Mouse (Mus musculus): ENCODE measurements around the gene Cfap299.
"Not testable (repeated sequence)": the region's sequence is repeated elsewhere in the genome, so short reads cannot be mapped to it uniquely, and the experiment has no call there.

Gene Cfap299

GRCm38 (mm10) chr5:98522270-98522977 is 193.3 kb downstream of the Cfap299 start:
- peak; percentile 16 for DNase-seq (ENCODE audit: low read depth, low spot score)

- no peak for DNase-seq (ENCODE audit: low read depth, low spot score)
Observed at GRCm38 (mm10) chr5:98523050-98523449, 193.9 kb downstream of the Cfap299 start.

GRCm38 (mm10) chr5:98523783-98524182 is 194.7 kb downstream of the Cfap299 start:
- DNase-seq (ENCODE audit: low read depth, low spot score): no peak

- DNase-seq (ENCODE audit: low read depth, low spot score): no peak
Observed at GRCm38 (mm10) chr5:98541333-98541732, 212.2 kb downstream of the Cfap299 start.

- no peak for DNase-seq (ENCODE audit: low read depth, low spot score)
Observed at GRCm38 (mm10) chr5:98550285-98550684, 221.2 kb downstream of the Cfap299 start.

- DNase-seq (ENCODE audit: low read depth, low spot score): no peak
Observed at GRCm38 (mm10) chr5:98550873-98551272, 221.8 kb downstream of the Cfap299 start.

- no peak for DNase-seq (ENCODE audit: low read depth, low spot score)
Observed at GRCm38 (mm10) chr5:98552395-98552794, 223.3 kb downstream of the Cfap299 start, which contains the start of gene Gm11111. Gene Gm11111 (plus strand): TSS chr5:98552695.

- no peak for DNase-seq (ENCODE audit: low read depth, low spot score)
Observed at GRCm38 (mm10) chr5:98552811-98553601, 223.9 kb downstream of the Cfap299 start.

GRCm38 (mm10) chr5:98561301-98561700 is 232.2 kb downstream of the Cfap299 start:
- DNase-seq (ENCODE audit: low read depth, low spot score): no peak

- no peak for DNase-seq (ENCODE audit: low read depth, low spot score)
Observed at GRCm38 (mm10) chr5:98562806-98563205, 233.7 kb downstream of the Cfap299 start.

- no peak for DNase-seq (ENCODE audit: low read depth, low spot score)
Observed at GRCm38 (mm10) chr5:98563801-98564200, 234.7 kb downstream of the Cfap299 start.

GRCm38 (mm10) chr5:98566461-98567193 is 237.5 kb downstream of the Cfap299 start:
- peak; percentile 4 for DNase-seq (ENCODE audit: low read depth, low spot score)

GRCm38 (mm10) chr5:98568481-98568880 is 239.4 kb downstream of the Cfap299 start:
- no peak for DNase-seq (ENCODE audit: low read depth, low spot score)

- DNase-seq (ENCODE audit: low read depth, low spot score): no peak
Observed at GRCm38 (mm10) chr5:98569029-98569513, 240.0 kb downstream of the Cfap299 start.

- DNase-seq (ENCODE audit: low read depth, low spot score): peak; percentile 5
Observed at GRCm38 (mm10) chr5:98572392-98572791, 243.3 kb downstream of the Cfap299 start.

GRCm38 (mm10) chr5:98574711-98575470 is 245.8 kb downstream of the Cfap299 start:
- DNase-seq (ENCODE audit: low read depth, low spot score): no peak

- DNase-seq (ENCODE audit: low read depth, low spot score): no peak
Observed at GRCm38 (mm10) chr5:98575471-98575834, 246.3 kb downstream of the Cfap299 start.

GRCm38 (mm10) chr5:98576538-98576937 is 247.4 kb downstream of the Cfap299 start:
- DNase-seq (ENCODE audit: low read depth, low spot score): not testable (repeated sequence)

GRCm38 (mm10) chr5:98578398-98578797 is 249.3 kb downstream of the Cfap299 start:
- DNase-seq (ENCODE audit: low read depth, low spot score): no peak

- no peak for DNase-seq (ENCODE audit: low read depth, low spot score)
Observed at GRCm38 (mm10) chr5:98580811-98581210, 251.7 kb downstream of the Cfap299 start.

GRCm38 (mm10) chr5:98582051-98582450 is 252.9 kb downstream of the Cfap299 start:
- DNase-seq (ENCODE audit: low read depth, low spot score): no peak
